Mouse (Mus musculus) CH12.LX (cell line): Measurements from ENCODE around the gene Dusp3. TPM values are rescaled to one million over a fixed set of nuclear protein-coding genes. Genes with fewer than 3 reads are reported as not detected.

Experiments
- DNase-seq: peaks from one replicate; pipeline ENCODE4 v3.0.0-alpha.2; 2013; ENCODE audit errors: extremely low read depth
- H3K27ac ChIP-seq: 2 replicates; pipeline ENCODE4 v1.5.1; 2012; ENCODE audit warnings: low read depth, mild to moderate bottlenecking, control low read depth, moderate library complexity; ENCODE audit not compliant: insufficient read depth
- H3K27me3 ChIP-seq: replicated peaks from 2 replicates; pipeline ENCODE3; 2012; ENCODE audit warnings: inconsistent platforms
- H3K36me3 ChIP-seq, 2 experiments: replicated peaks in 1 of 2; 2 replicates each; pipeline versions ENCODE3 to v1.6.1; 2012; ENCODE audit warnings: inconsistent platforms in 1 of 2, low read length in 1 of 2, mild to moderate bottlenecking in 1 of 2, mixed read lengths in 1 of 2, moderate library complexity in 1 of 2; ENCODE audit not compliant: control insufficient read depth in 1 of 2, insufficient read depth in 1 of 2
- H3K4me1 ChIP-seq, 2 experiments: 2 replicates each; pipeline ENCODE4 v1.6.1; 2012; ENCODE audit warnings: inconsistent platforms in 1 of 2, moderate library complexity in 1 of 2; ENCODE audit not compliant: insufficient read depth in 2 of 2, control insufficient read depth in 1 of 2
- H3K4me2 ChIP-seq: 2 replicates; pipeline ENCODE4 v1.6.1; 2012; ENCODE audit warnings: low read depth, mild to moderate bottlenecking, control low read depth; ENCODE audit not compliant: poor library complexity, insufficient read depth, severe bottlenecking
- H3K4me3 ChIP-seq, 3 experiments: fragments of 150-350 bp in 1 of 3; sonication (generic) in 1 of 3; replicated peaks in 1 of 3; 2 replicates each; pipeline versions ENCODE3 to v1.5.1; 2011 to 2012; ENCODE audit warnings: low read depth in 2 of 3, low read length in 2 of 3, mild to moderate bottlenecking in 2 of 3, moderate library complexity in 2 of 3, control low read depth in 1 of 3, improper control_type of control experiment in 1 of 3, inconsistent platforms in 1 of 3, mixed read lengths in 1 of 3; ENCODE audit not compliant: poor library complexity in 1 of 3
- H3K79me2 ChIP-seq: replicated peaks from 2 replicates; pipeline ENCODE4 v1.6.1; 2012; ENCODE audit warnings: mild to moderate bottlenecking, moderate library complexity; ENCODE audit not compliant: control insufficient read depth, poor library complexity, insufficient read depth, severe bottlenecking; ENCODE audit errors: extremely low read depth
- H3K9ac ChIP-seq: 2 replicates; pipeline ENCODE4 v1.6.1; 2012; ENCODE audit warnings: low read depth, mild to moderate bottlenecking, control low read depth, moderate library complexity; ENCODE audit not compliant: insufficient read depth
- H3K9me3 ChIP-seq: replicated peaks from 2 replicates; pipeline ENCODE3; 2012; ENCODE audit warnings: low read length, inconsistent platforms, mixed read lengths
- BHLHE40 ChIP-seq: IDR thresholded peaks from 2 replicates; pipeline ENCODE4 v1.6.1; 2011; ENCODE audit warnings: mild to moderate bottlenecking, low read depth, low read length, improper control_type of control experiment
- EP300 ChIP-seq: IDR thresholded peaks from 2 replicates; pipeline ENCODE4 v1.6.1; 2011; ENCODE audit warnings: low read length, improper control_type of control experiment
- HCFC1 ChIP-seq: IDR thresholded peaks from 2 replicates; pipeline ENCODE4 v1.6.1; 2012; ENCODE audit warnings: low read depth, mild to moderate bottlenecking, inconsistent platforms, low read length, improper control_type of control experiment
- JUN ChIP-seq: IDR thresholded peaks from 2 replicates; pipeline ENCODE4 v1.6.1; 2011; ENCODE audit warnings: low read depth, mild to moderate bottlenecking, low read length, improper control_type of control experiment, moderate library complexity; ENCODE audit not compliant: insufficient read depth
- MAX ChIP-seq: IDR thresholded peaks from 2 replicates; pipeline ENCODE4 v1.6.1; 2011; ENCODE audit warnings: low read length, improper control_type of control experiment
- MEF2A ChIP-seq: IDR thresholded peaks from 2 replicates; pipeline ENCODE4 v1.6.1; 2014; ENCODE audit warnings: low read depth, mild to moderate bottlenecking, inconsistent platforms, low read length, improper control_type of control experiment, borderline replicate concordance
- MYC ChIP-seq: IDR thresholded peaks from 2 replicates; pipeline ENCODE4 v1.6.1; 2011; ENCODE audit warnings: low read depth, mild to moderate bottlenecking, improper control_type of control experiment, low read length
- NELFE ChIP-seq: IDR thresholded peaks from 2 replicates; pipeline ENCODE4 v1.6.1; 2011; ENCODE audit warnings: low read depth, low read length, improper control_type of control experiment
- NRF1 ChIP-seq: IDR thresholded peaks from 2 replicates; pipeline ENCODE4 v1.6.1; 2014; ENCODE audit warnings: low read depth, mild to moderate bottlenecking, inconsistent platforms, low read length, improper control_type of control experiment, moderate library complexity
- POLR2A ChIP-seq: IDR thresholded peaks from 2 replicates; pipeline ENCODE4 v1.6.1; 2011; ENCODE audit warnings: low read depth, mild to moderate bottlenecking, improper control_type of control experiment, low read length
- SIN3A ChIP-seq: IDR thresholded peaks from 2 replicates; pipeline ENCODE4 v1.6.1; 2012; ENCODE audit warnings: low read length, improper control_type of control experiment, inconsistent platforms
- TBP ChIP-seq: conservative IDR thresholded peaks from 2 replicates; pipeline ENCODE4 v1.6.1; 2011; ENCODE audit warnings: low read depth, low read length, improper control_type of control experiment
- TCF12 ChIP-seq: IDR thresholded peaks from 2 replicates; pipeline ENCODE4 v1.6.1; 2014; ENCODE audit warnings: low read depth, mild to moderate bottlenecking, inconsistent platforms, low read length, improper control_type of control experiment
- UBTF ChIP-seq: IDR thresholded peaks from 2 replicates; pipeline ENCODE4 v1.6.1; 2012; ENCODE audit warnings: low read depth, mild to moderate bottlenecking, inconsistent platforms, low read length, improper control_type of control experiment, moderate library complexity
- USF1 ChIP-seq: IDR thresholded peaks from 2 replicates; pipeline ENCODE4 v1.6.1; 2014; ENCODE audit warnings: low read depth, mild to moderate bottlenecking, inconsistent platforms, low read length, improper control_type of control experiment
- USF2 ChIP-seq: conservative IDR thresholded peaks from 2 replicates; pipeline ENCODE4 v1.6.1; 2011; ENCODE audit warnings: low read depth, low read length, improper control_type of control experiment
- ZC3H11A ChIP-seq: IDR thresholded peaks from 2 replicates; pipeline ENCODE4 v1.6.1; 2012; ENCODE audit warnings: low read depth, mild to moderate bottlenecking, inconsistent platforms, low read length, improper control_type of control experiment
- ZMIZ1 ChIP-seq: IDR thresholded peaks from 2 replicates; pipeline ENCODE4 v1.6.1; 2012; ENCODE audit warnings: low read depth, mild to moderate bottlenecking, inconsistent platforms, low read length, improper control_type of control experiment
- dilution Hi-C: fragments of 300-500 bp; cut with MboI; formaldehyde crosslinking; loops from 2 replicates; pipeline ENCODE4 v1.14.3; 2020; ENCODE audit warnings: low sequenced_read_pairs; ENCODE audit not compliant: extremely low pct_unique_long_range_greater_than_20kb, extremely low pct_ligation_motif_present
- in situ Hi-C: fragments of 300-500 bp; cut with MboI; formaldehyde crosslinking; loops from 3 replicates; pipeline ENCODE4 v1.14.3; 2019; ENCODE audit warnings: low sequenced_read_pairs, low pct_ligation_motif_present, low pct_unique_long_range_greater_than_20kb, mixed read lengths
- polyA plus RNA-seq: library from polyadenylated mRNA; unstranded; fragments of >175 nt; gene quantifications from 2 replicates; pipeline ENCODE4 v1.2.1, GENCODE M21; 2012; ENCODE audit warnings: low read depth; ENCODE audit not compliant: insufficient read length
- total RNA-seq, 2 experiments: library from RNA; depleted of rRNA; stranded (reverse); fragments of 300-350 nt in 1 of 2; fragments of >200 nt in 1 of 2; gene quantifications; 2 replicates each; pipeline ENCODE4 v1.2.3; 2012 to 2014

Dusp3 gene
- total and polyA plus RNA-seq, 3 experiments = 5.6 to 23.6 (median 20.8) TPM

- Histone ChIP-seq H3K27ac (no peak overlapping the region), H3K4me3 (no peak overlapping the region)
Observed at GRCm38 (mm10) chr11:101952541-101953341, 34.1 kb downstream of the Dusp3 start.

GRCm38 (mm10) chr11:101950021-101950420 lies 36.8 kb downstream of the Dusp3 start:
- peaks cover 24% of the 10 kb centered on the region for H3K27me3 ChIP-seq
- H3K36me3 ChIP-seq = no peaks in the 10 kb centered on the region
- no peak for DNase-seq
- H3K4me2 ChIP-seq = no peak overlapping the region
- H3K79me2 ChIP-seq = no peaks in the 10 kb centered on the region
- no peak overlapping the region for H3K9ac ChIP-seq
- no peaks in the 10 kb centered on the region for H3K9me3 ChIP-seq
- no peak for TF ChIP-seq NRF1
- TF ChIP-seq NELFE = no peak
- TF ChIP-seq UBTF = no peak
- TF ChIP-seq TCF12 = no peak
- TF ChIP-seq TBP = no peak
- TF ChIP-seq SIN3A = no peak
- TF ChIP-seq HCFC1 = no peak
- TF ChIP-seq ZC3H11A = no peak
- TF ChIP-seq MYC = no peak
- no peak for TF ChIP-seq JUN
- no peak for TF ChIP-seq USF2
- no peak for TF ChIP-seq USF1
- no peak for TF ChIP-seq MEF2A
- TF ChIP-seq BHLHE40 = no peak
- TF ChIP-seq ZMIZ1 = no peak
- TF ChIP-seq, all 38 proteins: peak for 0
- dilution Hi-C loops (no loop called here), in situ Hi-C loops (no loop called here)
- no peak overlapping the region for H3K4me3 ChIP-seq
- no peak overlapping the region for H3K27ac ChIP-seq
- peaks cover 8 to 22% of the 10 kb centered on the region in 2 experiments; a peak in 3 of 4 replicates for H3K4me1 ChIP-seq

More at GRCm38 (mm10) chr11:101952541-101953341, 34.1 kb downstream of the Dusp3 start:
- dilution Hi-C loops (no loop called here), in situ Hi-C loops (no loop called here)
- H3K4me1 ChIP-seq = peaks cover 8 to 22% of the 10 kb centered on the region in 2 experiments; a peak in 3 of 4 replicates
- H3K9ac ChIP-seq = no peak overlapping the region
- DNase-seq = peak; percentile 74
- no peaks in the 10 kb centered on the region for H3K36me3 ChIP-seq
- peak overlapping the region; percentile 10; the same call in 1 of the 2 replicates for H3K4me2 ChIP-seq
- H3K27me3 ChIP-seq = peaks cover 29% of the 10 kb centered on the region
- H3K9me3 ChIP-seq = no peaks in the 10 kb centered on the region
- H3K79me2 ChIP-seq = no peaks in the 10 kb centered on the region
- TF ChIP-seq EP300 (peak; percentile 18; the same call in 1 of the 2 replicates), POLR2A (no peak), BHLHE40 (peak; percentile 58; the same call in 1 of the 2 replicates), MAX (0 out of 2 replicates have a peak, but pooled peaks have one; percentile 32)
